Mouse (Mus musculus) ovary, postnatal 10 days (tissue): ENCODE data around the gene Csf2rb2.
"Not testable (repeated sequence)": the region's sequence is repeated elsewhere in the genome, so short reads cannot be mapped to it uniquely, and the experiment has no call there.

Experiments used
- DNase-seq: peaks from one replicate; pipeline ENCODE4 v3.0.0; 2022; ENCODE audit warnings: low spot score

Csf2rb2 gene

DNA sequence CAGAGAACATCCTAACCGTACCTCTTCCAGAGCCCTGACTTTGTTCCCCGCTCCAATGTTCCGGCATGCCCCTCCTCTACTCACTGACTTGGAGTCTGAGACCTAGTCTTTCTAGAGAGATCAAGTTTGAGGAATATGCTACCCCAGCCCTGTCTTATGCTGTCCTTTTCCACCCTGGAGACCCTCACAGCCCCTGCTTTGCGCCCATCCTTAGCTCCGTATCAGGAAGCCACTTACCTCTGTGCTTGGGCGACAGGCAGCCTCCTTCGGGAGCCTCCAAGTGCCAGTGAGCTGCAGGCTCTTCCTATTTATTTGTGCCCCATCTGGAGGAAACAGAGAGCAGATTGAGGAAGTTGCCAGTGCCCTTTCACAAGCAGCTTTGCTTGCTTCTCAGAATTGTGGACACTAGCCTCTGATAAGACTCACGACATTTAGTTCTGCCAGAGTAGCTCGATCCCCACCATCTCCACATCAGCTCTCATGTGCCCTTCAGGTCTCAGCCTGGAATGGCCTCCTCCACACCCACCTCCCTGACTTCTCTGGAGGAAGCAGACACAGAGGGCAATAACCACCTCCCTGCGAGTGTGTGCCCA lies at the start of gene Csf2rb2:
Csf2rb2 (minus strand) TSS at position 381 of the 593 bp plus-strand sequence.
- DNase-seq, result no peak

GRCm38 (mm10) chr15:78354958-78355357 lies 49.4 kb upstream of the Csf2rb2 start:
- DNase-seq, result no peak

- no peak for DNase-seq
Observed at GRCm38 (mm10) chr15:78351586-78352165, 46.2 kb upstream of the Csf2rb2 start.

DNA sequence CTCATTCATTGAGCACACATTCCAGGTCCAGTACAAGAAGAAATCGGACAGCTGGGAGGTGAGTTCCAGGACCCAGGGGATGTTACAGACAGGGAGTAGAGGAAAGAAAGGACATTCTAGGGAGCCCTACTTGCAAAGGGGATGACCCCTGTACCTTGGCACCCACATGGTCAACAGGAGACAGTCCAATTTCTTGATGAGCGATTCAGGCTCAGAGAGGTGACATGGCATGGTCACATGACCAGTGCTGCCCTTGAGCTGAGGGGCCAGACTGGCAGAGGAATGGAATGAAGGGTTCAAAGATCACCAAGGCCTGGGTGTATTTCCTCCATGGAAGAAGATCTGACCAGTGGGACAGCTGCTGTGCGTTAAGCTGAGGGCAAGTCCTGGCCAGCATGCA lies 39.0 kb upstream of the Csf2rb2 start:
- DNase-seq, result no peak

GRCm38 (mm10) chr15:78343683-78344082 lies 38.2 kb upstream of the Csf2rb2 start:
- DNase-seq, result no peak

GRCm38 (mm10) chr15:78340919-78341318 lies 35.4 kb upstream of the Csf2rb2 start:
- DNase-seq, result not testable (repeated sequence)

DNA sequence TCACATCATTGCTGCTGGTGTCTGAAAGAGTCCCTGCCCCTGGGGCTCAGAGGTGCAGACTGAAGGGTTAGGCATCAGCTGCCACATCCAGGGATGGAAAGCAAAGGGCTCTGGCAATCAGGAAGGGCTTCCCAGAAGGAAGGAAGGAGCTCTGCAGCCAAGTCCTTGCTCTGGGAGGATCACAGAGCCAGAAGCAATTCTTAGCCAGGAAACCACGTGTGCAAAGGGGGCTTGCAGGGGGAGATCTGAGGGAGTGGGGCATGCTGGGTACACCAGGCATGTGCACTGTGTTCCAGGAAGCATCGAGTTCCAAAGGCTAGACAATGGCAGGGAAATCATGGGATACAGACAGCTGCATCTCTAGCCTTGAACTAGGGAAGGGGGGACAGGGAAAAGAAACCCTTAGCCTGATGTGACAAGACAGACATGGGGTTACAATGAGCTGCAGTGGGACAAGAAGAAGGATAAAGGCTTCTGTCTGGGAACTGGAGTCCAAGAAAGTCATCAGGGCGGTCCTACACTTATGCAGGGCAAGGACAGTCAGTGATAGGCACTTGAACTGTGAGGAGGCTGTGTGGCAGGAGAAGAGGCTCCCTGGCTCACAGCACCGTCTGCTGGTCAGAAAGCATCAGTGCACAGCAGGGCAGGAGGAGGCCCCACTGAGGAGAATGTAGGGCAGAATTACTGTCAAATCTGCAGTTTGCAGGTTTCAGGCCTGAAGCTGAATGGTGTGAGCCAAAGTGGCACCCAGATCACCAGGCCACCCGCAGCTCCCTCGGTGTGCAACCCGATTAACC lies 34.3 kb upstream of the Csf2rb2 start:
- peak; percentile 22 for DNase-seq

- DNase-seq, result no peak
Observed at GRCm38 (mm10) chr15:78334380-78334779, 28.9 kb upstream of the Csf2rb2 start.

DNA sequence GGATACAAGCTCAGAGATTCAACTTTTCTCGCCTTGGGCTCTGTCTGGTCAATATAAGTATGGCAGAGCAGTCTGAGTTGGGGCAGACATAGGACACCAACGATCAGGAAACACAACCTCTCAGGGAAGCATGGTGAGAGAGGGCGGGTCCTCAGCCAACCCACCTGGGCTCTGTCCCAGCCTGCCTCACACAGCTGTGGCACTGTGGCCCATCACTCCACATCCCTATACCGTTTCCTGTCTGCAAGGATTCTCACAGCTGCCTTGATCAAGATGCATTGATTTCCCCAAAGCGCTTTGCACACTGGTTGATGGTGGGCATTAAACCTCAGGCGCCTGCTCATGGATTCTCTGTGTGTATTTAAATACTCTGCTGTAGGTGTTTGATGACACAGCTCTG lies 27.5 kb upstream of the Csf2rb2 start:
- DNase-seq, result no peak

GRCm38 (mm10) chr15:78331523-78332340 lies 26.2 kb upstream of the Csf2rb2 start:
- DNase-seq, result no peak

DNA sequence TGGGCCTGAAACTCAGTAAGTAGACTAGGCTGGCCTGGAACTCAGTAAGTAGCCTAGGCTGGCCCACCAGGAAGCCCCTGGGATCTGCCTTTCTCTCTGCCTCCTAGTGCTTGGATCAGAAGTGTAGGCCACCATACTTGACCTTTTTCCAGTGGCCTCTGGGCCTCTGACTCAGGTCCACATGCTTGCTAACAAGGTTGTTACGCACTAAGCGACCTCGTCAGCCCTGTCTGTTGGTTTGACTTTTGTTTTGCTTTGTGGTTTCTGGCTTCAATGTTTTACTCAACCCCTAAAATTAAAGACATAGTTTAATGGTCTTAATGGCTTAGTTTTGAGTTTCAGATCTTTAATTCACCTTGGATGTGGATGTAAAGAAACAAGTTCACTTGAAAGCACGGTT lies 25.2 kb upstream of the Csf2rb2 start:
- DNase-seq, result no peak

GRCm38 (mm10) chr15:78329972-78330371 lies 24.5 kb upstream of the Csf2rb2 start:
- DNase-seq, result not testable (repeated sequence)

DNA sequence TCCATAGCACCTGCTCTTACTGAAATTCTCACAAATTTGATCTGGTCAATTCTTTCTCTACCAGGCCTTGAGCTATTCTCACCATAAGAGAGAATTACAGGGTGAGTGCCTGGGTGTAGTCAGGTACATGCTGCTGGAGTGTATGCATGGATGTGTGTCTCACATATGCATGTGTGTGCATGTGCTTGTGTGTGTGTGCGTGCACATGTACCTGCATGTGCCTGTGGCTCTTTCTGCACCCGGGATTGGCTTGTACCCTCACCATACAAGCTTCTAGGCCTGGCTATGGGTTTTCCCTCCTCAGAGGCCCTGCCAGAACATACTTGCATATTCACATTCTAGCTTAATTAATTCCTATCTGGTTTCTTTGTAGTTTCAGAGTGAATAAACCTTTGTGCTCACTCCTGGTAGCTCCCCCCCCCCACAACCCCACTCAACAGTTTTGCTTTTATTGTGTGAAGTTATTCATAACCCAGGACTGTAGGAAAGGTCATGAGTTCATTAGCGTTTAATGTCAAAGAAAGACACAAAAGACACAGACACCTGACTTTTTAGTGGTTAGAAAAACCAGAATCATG lies 23.1 kb upstream of the Csf2rb2 start:
- no peak for DNase-seq

DNA sequence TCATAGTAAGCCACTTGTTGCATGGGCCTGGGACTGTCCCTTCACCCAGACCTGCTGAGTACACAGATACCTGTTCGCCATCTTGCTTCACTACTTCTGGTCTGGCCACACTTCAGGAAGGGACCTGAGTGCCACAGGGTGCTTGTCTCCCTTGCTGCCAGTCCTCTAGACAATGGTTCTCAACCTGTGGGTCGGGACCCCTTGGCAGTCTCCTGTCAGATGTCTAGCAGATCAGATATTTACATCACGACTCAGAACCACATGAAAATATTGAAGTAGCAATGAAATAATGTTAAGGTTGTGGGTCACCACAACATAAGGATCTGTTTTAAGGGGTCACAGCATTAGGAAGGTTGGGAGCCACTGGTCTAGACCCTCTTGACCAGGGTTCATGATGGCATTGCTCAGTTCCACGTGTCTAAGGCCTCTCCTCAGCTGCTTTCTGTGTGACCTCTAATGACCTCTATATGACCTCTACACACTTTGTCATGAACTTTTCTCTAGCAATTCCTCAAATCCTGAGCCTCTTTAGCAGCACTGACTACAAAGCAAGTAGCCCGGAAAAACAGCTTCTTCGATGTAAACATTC lies 22.3 kb upstream of the Csf2rb2 start:
- DNase-seq, result not testable (repeated sequence)

DNA sequence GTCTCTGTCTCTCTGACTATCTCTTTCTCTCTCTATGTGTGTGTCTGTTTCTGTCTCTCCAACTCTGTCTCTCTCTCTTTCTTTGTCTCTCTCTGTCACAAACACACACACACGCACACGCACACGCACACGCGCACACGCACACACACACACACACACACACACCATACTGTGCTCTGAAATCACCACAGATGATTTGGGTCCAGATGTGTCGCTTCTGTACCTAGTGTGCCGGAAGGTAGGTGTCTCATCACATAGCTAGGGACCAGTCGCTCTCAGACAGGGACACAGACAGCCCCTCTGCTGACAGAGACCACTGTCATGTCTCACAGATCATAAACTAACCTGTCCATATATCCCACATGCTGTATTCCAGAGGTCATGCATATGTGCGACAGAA lies 21.2 kb upstream of the Csf2rb2 start:
- no peak for DNase-seq

DNA sequence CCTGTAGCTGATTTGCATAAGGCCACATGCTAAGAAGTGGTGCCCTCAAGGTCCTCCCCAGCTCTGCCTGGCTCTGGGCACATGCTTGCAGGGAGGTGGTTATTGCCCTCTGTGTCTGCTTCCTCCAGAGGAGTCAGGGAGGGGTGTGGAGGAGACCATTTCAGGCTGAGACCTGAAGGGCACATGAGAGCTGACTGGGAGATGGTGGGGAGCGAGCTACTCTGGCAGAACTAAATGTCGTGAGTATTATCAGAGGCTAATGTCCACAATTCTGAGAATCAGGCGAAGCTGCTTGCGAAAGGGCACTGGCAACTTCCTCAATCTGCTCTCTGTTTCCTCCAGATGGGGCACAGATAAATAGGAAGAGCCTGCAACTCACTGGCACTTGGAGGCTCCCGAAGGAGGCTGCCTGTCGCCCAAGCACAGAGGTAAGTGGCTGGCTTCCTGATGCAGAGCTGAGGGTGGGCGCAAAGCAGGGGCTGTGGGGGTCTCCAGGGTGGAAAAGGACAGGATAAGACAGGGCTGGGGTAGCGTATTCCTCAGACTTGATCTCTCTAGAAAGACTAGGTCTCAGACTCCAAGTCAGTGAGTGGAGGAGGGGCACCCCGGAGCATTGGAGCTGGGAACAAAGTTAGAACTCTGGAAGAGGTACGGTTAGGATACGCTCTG lies 20.3 kb upstream of the Csf2rb2 start, which contains the start of gene Csf2rb:
Csf2rb (plus strand) TSS at position 82 of the 669 bp plus-strand sequence.
- DNase-seq, result no peak

GRCm38 (mm10) chr15:78324294-78324693 lies 18.8 kb upstream of the Csf2rb2 start:
- DNase-seq, result no peak

GRCm38 (mm10) chr15:78323366-78323765 lies 17.8 kb upstream of the Csf2rb2 start:
- no peak for DNase-seq

- DNase-seq, result peak; percentile 29
Observed at GRCm38 (mm10) chr15:78320825-78321496, 15.4 kb upstream of the Csf2rb2 start.
